Mouse (Mus musculus): ENCODE results near the gene Slc22a5. TPM values are rescaled to one million over a fixed set of nuclear protein-coding genes. Genes with fewer than 3 reads are reported as not detected.

Gene Slc22a5
- polyA plus RNA-seq (2017; shearing (Covaris generic)), result 10 to 100 TPM; 18.3 to 30.9 TPM

DNA sequence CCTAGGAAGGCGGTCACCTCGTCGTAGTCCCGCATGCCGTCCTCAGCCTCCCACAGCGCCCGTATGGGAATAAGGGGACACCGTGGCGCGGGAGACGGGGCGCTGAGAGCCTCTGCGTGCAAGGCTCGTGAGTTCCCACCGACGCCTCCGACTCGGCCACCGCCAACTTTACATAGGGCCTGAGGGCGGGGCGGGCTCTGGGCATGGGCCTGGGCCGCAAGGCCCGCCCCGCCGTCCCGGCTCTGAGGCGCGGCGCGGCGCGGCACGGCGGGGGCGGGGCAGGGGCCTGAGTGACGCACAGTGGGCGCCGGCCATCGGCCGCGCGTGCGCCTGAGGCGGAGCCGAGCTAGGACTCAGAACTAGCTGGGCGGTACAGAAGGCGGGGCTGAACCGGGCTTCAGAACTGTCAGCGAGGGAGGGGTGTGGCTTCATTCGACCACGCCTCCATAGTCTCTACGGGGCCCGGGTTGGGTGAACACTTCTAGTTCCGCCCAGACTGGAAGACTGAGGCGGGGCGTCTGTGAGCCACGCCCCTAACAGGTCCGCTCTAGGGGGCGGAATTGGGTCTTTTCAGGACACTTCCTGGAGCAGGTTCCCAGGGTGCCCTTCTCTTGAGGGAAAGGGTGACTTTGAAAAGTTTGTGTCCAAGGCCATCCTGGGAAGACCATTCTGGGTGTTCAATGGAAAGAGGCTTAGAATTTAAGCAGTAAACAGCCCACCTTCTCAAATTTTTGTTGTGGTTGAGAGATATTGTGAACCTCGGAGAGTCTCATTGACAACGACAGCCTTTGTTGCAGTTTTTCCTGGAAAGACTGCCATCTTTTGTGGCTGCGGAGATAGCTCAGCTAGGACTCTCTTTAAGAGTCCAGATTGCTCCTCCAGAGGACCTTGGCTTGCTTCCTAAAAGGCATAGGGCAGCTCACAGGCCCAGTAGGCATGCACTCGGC is at the start of gene Slc22a5:
Slc22a5 (minus strand) TSS at position 156 of the 947 bp plus-strand sequence.

GRCm38 (mm10) chr11:53858761-53859580 is 32.5 kb downstream of the Slc22a5 start, which contains the start of gene Gm12216:
TSS of gene Gm12216 (minus strand) at chr11:53859256.

Other genes starting within 250 kb of the Slc22a5 start
- gene Rad50, start 184.3 kb downstream of the Slc22a5 start, polyA plus RNA-seq (2017; shearing (Covaris generic)), result 10 to 100 TPM; 43.5 to 44.4 TPM
- gene Il5, start 170.9 kb downstream of the Slc22a5 start, polyA plus RNA-seq (2017; shearing (Covaris generic)), result not detected
- 100 to 1,000 TPM; 400 to 431 TPM for gene Irf1, start 121.6 kb downstream of the Slc22a5 start, polyA plus RNA-seq (2017; shearing (Covaris generic))
- gene Gm17334, start 118.5 kb downstream of the Slc22a5 start, polyA plus RNA-seq (2017; shearing (Covaris generic)), result 1 to 10 TPM; 1.5 to 2.2 TPM
- 10 to 100 TPM; 31.6 to 40.9 TPM for gene Gm12216, start 32.4 kb downstream of the Slc22a5 start, polyA plus RNA-seq (2017; shearing (Covaris generic))
- gene Slc22a21, start 88.7 kb upstream of the Slc22a5 start, polyA plus RNA-seq (2017; shearing (Covaris generic)), result 1 to 10 TPM in 1 of 2 experiments, under 1 TPM in 1; 0.80 to 8.8 TPM
- gene Slc22a4, start 136.4 kb upstream of the Slc22a5 start, polyA plus RNA-seq (2017; shearing (Covaris generic)), result 10 to 100 TPM in 1 of 2 experiments, under 1 TPM in 1; 0.30 to 12.0 TPM
- 10 to 100 TPM in 1 of 2 experiments, 1 to 10 TPM in 1; 2.3 to 72.6 TPM for gene Pdlim4, start 177.4 kb upstream of the Slc22a5 start, polyA plus RNA-seq (2017; shearing (Covaris generic))
- gene P4ha2, start 208.4 kb upstream of the Slc22a5 start, polyA plus RNA-seq (2017; shearing (Covaris generic)), result not detected